Mouse (Mus musculus) T-helper 17 cell (primary cell): ENCODE data around the gene Tbc1d1.

Experiments used
- in situ Hi-C, 2 experiments: fragments of 300-600 bp; cut with MboI, MseI; formaldehyde crosslinking; loops; 1 replicate in 1 of 2; 2 replicates in 1 of 2; pipeline ENCODE4 v1.15.1; 2025; ENCODE audit warnings: high pct_unique_total_duplicates in 2 of 2

Gene Tbc1d1

DNA sequence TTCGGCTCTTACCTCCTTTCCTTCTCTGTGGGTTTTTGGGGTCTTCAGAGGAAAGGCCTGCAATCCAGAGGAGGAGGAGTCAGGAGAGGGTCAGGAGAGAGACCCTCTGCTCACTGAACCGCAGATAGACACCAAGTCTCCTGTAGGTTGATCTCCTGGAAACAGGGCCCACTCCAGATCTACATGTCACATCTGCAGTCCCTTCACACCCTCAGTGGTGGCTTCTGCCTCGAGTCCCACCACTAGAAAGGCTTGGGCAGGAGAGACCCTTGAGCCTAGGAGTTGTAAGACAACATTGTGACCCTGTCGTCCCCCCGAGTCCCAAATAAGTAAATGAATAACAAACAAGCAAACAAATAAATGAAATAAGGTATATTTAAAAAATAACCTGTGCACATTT, 223.7 kb downstream of the Tbc1d1 start:
- in situ Hi-C loops, result loop anchor here in 1 of 2 experiments (5.0 kb wide), 2 partner anchors 432 to 487 kb away; no protein-coding TSS in a partner anchor

- in situ Hi-C loops, result loop anchor here in 1 of 2 experiments (5.0 kb wide), 2 partner anchors 431 to 486 kb away; no protein-coding TSS in a partner anchor
Measured at GRCm38 (mm10) chr5:64380698-64381375, 224.7 kb downstream of the Tbc1d1 start.

GRCm38 (mm10) chr5:64381538-64381937, 225.4 kb downstream of the Tbc1d1 start:
- in situ Hi-C loops, result loop anchor here in 1 of 2 experiments (5.0 kb wide), 2 partner anchors 431 to 486 kb away; no protein-coding TSS in a partner anchor

GRCm38 (mm10) chr5:64382451-64383057, 226.4 kb downstream of the Tbc1d1 start:
- in situ Hi-C loops, result loop anchor here in 1 of 2 experiments (5.0 kb wide), 2 partner anchors 430 to 485 kb away; no protein-coding TSS in a partner anchor

DNA sequence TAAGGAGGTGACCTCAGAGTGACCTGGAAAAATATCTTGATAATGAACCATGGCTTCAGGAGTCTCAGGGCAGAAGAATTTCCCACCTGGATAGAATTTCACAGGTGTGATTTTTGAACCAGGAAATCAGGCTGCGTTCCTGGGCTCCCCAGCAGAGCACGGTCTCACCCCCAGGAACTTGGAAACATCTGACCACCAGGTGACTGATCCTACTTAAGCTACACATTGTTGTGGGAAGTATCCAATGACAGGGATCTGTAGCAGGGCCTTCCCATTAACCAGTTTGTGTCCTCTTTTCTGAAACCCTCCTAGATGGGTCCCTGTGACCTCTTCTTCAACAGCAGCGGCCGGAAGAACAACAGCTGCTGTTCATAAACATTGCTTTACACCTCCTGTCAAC, 227.1 kb downstream of the Tbc1d1 start:
- in situ Hi-C loops, result loop anchor here in 1 of 2 experiments (5.0 kb wide), 2 partner anchors 429 to 484 kb away; no protein-coding TSS in a partner anchor

- in situ Hi-C loops, result loop anchor here in 1 of 2 experiments (5.0 kb wide), 2 partner anchors 428 to 483 kb away; no protein-coding TSS in a partner anchor
Measured at GRCm38 (mm10) chr5:64384546-64384945, 228.4 kb downstream of the Tbc1d1 start.

- in situ Hi-C loops, result loop anchor here in 1 of 2 experiments (5.0 kb wide), 1 partner anchor 480 kb away; no protein-coding TSS in a partner anchor
Measured at GRCm38 (mm10) chr5:64386996-64387395, 230.9 kb downstream of the Tbc1d1 start.

GRCm38 (mm10) chr5:64389202-64389929, 233.3 kb downstream of the Tbc1d1 start:
- in situ Hi-C loops, result loop anchor here in 1 of 2 experiments (5.0 kb wide), 1 partner anchor 478 kb away; no protein-coding TSS in a partner anchor

- in situ Hi-C loops, result no loop called here
Measured at GRCm38 (mm10) chr5:64391346-64391745, 235.2 kb downstream of the Tbc1d1 start.

DNA sequence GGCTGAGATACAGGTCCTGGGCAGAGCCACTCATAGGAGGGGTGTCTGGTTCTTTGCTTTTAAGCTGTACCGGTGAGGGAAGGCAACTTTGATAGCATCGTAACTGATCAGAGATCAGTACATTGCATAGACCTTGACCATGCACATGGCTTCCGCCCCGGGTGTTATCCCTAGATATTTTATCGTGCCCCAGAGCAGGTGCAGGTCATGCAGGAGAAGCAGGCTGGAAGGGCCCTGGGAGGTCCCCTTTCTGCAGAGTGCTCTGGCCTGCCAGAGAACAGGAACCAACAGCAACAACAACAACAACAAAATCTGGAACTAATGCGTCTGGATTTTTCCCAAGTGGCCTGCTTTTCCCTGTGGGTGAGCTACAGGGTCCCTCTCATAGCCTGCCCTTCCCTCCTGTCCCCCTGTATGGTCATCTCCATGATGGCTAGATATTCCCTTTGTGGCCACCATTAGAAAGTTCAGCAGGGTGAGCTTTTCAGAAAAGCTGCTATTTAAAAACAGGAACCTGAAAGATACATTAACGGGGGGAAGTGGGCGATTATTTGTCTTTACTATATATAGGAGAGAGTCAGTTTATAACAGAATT, 236.4 kb downstream of the Tbc1d1 start:
- in situ Hi-C loops, result no loop called here

DNA sequence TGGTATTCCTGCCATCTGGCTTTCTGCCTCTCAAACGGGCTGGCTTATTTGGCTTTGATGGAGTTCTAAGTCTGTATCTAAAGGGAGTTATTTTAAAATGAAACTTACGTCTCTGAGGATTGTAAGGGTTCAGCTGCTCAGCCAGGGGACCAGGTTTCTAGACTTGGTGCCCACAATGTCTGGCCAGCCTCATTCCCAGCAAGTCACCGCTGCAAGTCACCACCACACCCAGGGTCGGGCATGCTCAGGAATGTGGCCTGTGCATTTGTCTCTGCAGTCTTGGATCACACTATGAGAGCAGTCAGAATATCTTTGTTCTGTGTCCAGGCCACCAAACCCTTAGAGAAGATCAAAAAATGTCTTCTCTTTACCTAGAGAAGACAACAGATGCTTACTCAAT, 237.4 kb downstream of the Tbc1d1 start:
- in situ Hi-C loops, result no loop called here

DNA sequence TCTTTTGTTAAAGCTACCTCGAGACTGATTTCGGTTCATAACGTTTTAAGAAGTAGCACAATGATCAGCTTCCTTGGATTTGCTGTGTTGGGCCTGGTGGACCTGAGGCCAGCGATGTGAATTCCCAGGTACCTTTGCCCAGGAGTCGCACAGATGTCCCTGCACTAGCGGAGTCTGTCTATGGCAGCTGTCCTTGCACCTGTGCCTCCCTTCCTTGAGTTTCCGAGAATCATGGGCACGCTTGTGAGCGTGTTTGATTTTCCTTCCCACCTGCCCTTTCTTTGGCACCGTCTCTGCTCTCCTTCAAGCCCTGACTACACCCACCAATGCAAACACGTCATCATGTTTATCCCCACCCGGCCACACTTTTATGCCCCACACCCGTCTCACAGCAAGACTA, 242.1 kb downstream of the Tbc1d1 start:
- in situ Hi-C loops, result no loop called here

- in situ Hi-C loops, result no loop called here
Measured at GRCm38 (mm10) chr5:64400742-64401141, 244.6 kb downstream of the Tbc1d1 start.
